Mouse (Mus musculus) brain, adult 10 weeks (tissue): ENCODE measurements around the gene Vmn2r36. TPM values are rescaled to one million over a fixed set of nuclear protein-coding genes. Genes with fewer than 3 reads are reported as not detected.

Experiments
- polyA plus RNA-seq: library from polyadenylated mRNA; stranded (reverse); fragments of 350-450 nt; fragmentation: Illumina TruSeq; extraction: RNeasy Lipid Tissue Mini Kit (QIAGEN cat#74804); gene quantifications from one replicate; pipeline ENCODE4 v1.2.3, GENCODE M21; 2015; ENCODE audit warnings: low read depth, low replicate concordance

The Vmn2r36 gene
- polyA plus RNA-seq: not detected

DNA sequence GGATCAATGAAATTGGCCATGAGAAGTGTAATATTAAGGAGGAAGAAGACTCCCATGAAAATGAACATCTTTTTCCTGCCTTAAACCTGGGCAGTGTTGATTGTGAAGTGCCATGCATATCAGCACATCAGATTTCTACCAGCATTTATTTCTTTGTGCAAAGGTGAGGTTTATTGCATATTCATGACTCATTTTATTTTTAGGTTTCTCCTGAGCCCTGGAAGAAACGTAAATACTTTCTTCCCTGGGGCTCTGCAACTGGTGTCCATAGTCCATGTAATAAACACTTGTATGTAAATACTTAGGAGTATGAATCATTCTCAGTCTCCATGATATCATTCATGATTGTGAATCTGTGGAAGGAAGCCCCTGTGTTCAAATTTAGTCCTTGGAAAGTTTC lies at the start of gene Vmn2r36:
TSS of gene Vmn2r36 (minus strand) at position 101 of the 400 bp plus-strand sequence.

Other genes with a start within 250 kb of the Vmn2r36 start
- gene Vmn2r34, start 213.0 kb downstream of the Vmn2r36 start, polyA plus RNA-seq: not detected
- gene Vmn2r35, start 82.6 kb downstream of the Vmn2r36 start, polyA plus RNA-seq: not detected